Mouse (Mus musculus) skeletal muscle tissue, adult 2 months (tissue): ENCODE data around the gene Usp7.

ENCODE experiments used
- DNase-seq: peaks from one replicate; pipeline ENCODE4 v3.0.0-alpha.2; 2012; ENCODE audit warnings: low read depth, low spot score

Usp7 gene

GRCm38 (mm10) chr16:8791949-8792557 lies at the start of gene Usp7:
Usp7 (minus strand) TSS chr16:8792308.
- no peak for DNase-seq

GRCm38 (mm10) chr16:8840557-8840956 lies 48.4 kb upstream of the Usp7 start:
- no peak for DNase-seq

GRCm38 (mm10) chr16:8838921-8839320 lies 46.8 kb upstream of the Usp7 start:
- no peak for DNase-seq

- no peak for DNase-seq
Observed at GRCm38 (mm10) chr16:8837595-8837994, 45.5 kb upstream of the Usp7 start.

- DNase-seq = no peak
Observed at GRCm38 (mm10) chr16:8836876-8837275, 44.8 kb upstream of the Usp7 start.

GRCm38 (mm10) chr16:8831241-8831640 lies 39.1 kb upstream of the Usp7 start:
- peak; percentile 56 for DNase-seq

- DNase-seq = peak; percentile 57
Observed at GRCm38 (mm10) chr16:8830431-8831211, 38.5 kb upstream of the Usp7 start.

- DNase-seq = peak; percentile 100
Observed at GRCm38 (mm10) chr16:8829564-8830359, 37.7 kb upstream of the Usp7 start, which contains the start of gene 1810013L24Rik. 1810013L24Rik (plus strand) TSS chr16:8830100.

GRCm38 (mm10) chr16:8828636-8829563 lies 36.8 kb upstream of the Usp7 start:
- DNase-seq = peak; percentile 94

GRCm38 (mm10) chr16:8827366-8827765 lies 35.3 kb upstream of the Usp7 start:
- DNase-seq = no peak

GRCm38 (mm10) chr16:8823661-8824060 lies 31.6 kb upstream of the Usp7 start:
- DNase-seq = peak; percentile 59

GRCm38 (mm10) chr16:8822586-8822985 lies 30.5 kb upstream of the Usp7 start:
- DNase-seq = no peak

GRCm38 (mm10) chr16:8821429-8821828 lies 29.3 kb upstream of the Usp7 start:
- peak; percentile 61 for DNase-seq

- no peak for DNase-seq
Observed at GRCm38 (mm10) chr16:8817872-8818271, 25.8 kb upstream of the Usp7 start.

GRCm38 (mm10) chr16:8810399-8811127 lies 18.5 kb upstream of the Usp7 start:
- no peak for DNase-seq

GRCm38 (mm10) chr16:8806703-8807102 lies 14.6 kb upstream of the Usp7 start:
- DNase-seq = no peak

- DNase-seq = peak; percentile 29
Observed at GRCm38 (mm10) chr16:8795906-8796305, 3.8 kb upstream of the Usp7 start.

- DNase-seq = no peak
Observed at GRCm38 (mm10) chr16:8794952-8795351, 2.8 kb upstream of the Usp7 start.

GRCm38 (mm10) chr16:8790886-8791285 lies 1.2 kb downstream of the Usp7 start:
- DNase-seq = no peak

GRCm38 (mm10) chr16:8784753-8785152 lies 7.4 kb downstream of the Usp7 start:
- DNase-seq = no peak
